Mouse (Mus musculus) stomach, postnatal 0 days (tissue): Measurements from ENCODE around the gene Magi1.

ENCODE experiments used
- CTCF ChIP-seq: IDR thresholded peaks from 2 replicates; pipeline ENCODE4 v1.5.1; 2016; ENCODE audit warnings: antibody characterized with exemption, low read depth, mild to moderate bottlenecking, moderate library complexity
- EP300 ChIP-seq: optimal IDR thresholded peaks from 2 replicates; pipeline ENCODE3; 2016; ENCODE audit warnings: antibody characterized with exemption

- TF ChIP-seq CTCF (no peak), EP300 (no peak)
These were observed 45.1 kb downstream of the Magi1 start for GRCm38 (mm10) chr6:94238643-94239042.
